Mouse (Mus musculus) central nervous system, embryonic 18 days (tissue): ENCODE data around the gene Mbd6. TPM values are rescaled to one million over a fixed set of nuclear protein-coding genes. Genes with fewer than 3 reads are reported as not detected.

Experiments
- polyA plus RNA-seq: library from polyadenylated mRNA; depleted of rRNA; stranded (reverse); fragments of >200 nt; gene quantifications from 2 replicates; pipeline ENCODE4 v1.2.3, GENCODE M21; 2012; rRNA removed

Gene Mbd6
- 26.6 and 33.0 TPM in 2 replicates for polyA plus RNA-seq

DNA sequence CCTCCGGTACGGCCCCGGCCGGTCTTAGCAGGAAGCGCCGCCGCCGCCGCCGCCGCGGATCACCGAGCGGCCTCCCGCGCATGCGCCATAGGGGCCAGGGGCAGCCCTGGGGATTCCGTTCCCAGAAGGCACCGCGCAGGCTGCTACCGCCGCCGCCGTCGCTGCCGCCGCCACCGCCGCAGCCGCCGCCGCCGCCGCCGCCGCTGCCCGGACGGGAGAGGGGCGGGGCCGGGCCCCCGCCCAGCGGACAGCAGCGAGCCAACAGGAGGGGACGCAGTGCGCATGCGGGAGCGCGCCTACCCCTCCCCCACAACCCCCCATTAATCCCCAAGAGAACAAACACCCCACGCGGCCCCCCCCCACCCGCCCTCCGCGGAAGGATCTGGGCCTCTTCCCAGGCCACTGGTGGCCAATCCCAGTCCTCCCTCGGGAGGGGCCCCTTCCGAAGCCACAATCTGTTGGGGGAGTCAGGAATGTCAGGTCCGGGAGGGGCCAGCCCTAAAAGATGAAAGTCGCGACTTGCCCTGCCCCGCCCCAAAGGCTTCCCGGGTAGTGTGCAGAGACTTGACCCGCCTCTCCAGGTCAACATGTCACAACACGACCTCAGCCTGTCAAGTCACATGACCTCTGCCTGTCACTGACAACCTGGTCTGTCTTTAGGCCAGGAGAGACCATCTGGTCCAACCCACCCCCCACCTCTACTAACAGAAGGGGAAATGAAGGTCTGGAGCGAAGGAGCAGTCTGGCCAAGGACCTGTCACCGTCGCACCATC, at the start of gene Mbd6:
Gene Mbd6, minus strand, starts transcription at position 219 of the 773 bp plus-strand sequence.

GRCm38 (mm10) chr10:127321621-127322020, 32.8 kb upstream of the Mbd6 start, which contains the start of gene Arhgap9:
Arhgap9 (plus strand) TSS chr10:127321964.

DNA sequence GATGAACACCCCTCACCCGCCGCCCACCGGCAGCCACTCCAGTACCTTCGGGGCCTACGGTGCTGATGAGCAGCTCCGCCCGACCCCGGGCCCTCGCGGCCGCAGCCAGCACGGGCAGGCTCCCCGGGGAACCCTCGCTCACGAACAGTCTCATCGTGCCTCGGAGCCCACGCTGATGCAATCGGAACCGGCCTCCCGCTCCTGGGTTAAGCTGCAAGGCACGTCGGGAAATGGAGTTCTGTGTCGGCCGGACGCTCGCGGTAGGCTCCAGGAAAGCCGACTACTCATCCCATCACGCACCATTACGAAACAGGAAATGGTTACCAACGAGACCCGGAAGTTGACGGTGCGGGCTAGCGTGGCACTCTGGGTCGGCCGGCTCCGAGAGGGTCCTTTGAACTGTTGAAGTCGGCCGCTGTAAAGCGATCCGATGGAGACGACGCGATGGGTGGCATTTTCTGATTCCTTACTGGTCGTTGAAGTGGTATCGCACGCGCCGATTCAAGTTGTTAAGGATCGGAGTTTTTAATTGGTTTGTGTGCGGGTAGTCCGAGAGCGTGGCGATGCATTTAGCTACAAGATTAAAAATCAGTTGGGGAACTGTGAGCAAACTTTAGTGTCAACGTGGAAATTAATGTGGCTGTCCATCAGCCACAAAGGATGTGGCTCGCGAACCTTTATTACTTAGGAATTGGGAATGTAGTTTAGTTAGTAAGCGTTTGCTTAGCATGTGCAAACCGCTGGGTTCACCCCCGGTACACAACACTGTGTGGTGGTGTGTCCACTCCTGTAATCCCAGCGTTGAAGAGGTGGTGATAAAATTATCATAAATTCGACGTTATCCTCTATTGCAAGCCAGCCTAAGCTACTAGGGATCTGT, 22.9 kb upstream of the Mbd6 start, which contains the start of gene Mars:
Gene Mars, minus strand, starts transcription at position 311 of the 880 bp plus-strand sequence.

GRCm38 (mm10) chr10:127266112-127267091, 22.4 kb downstream of the Mbd6 start, which contains the start of gene Dctn2:
Dctn2 (plus strand) TSS chr10:127266368.

GRCm38 (mm10) chr10:127262548-127263398, 26.0 kb downstream of the Mbd6 start, which contains the start of gene Kif5a:
Kif5a (minus strand) TSS chr10:127263348.

Other genes with a start within 250 kb of the Mbd6 start
- gene Mettl1, start 247.6 kb downstream of the Mbd6 start, polyA plus RNA-seq: 16.7 and 18.3 TPM in 2 replicates
- gene Eef1akmt3, start 247.5 kb downstream of the Mbd6 start, polyA plus RNA-seq: 0.39 and 0.47 TPM in 2 replicates
- gene Cyp27b1, start 240.8 kb downstream of the Mbd6 start, polyA plus RNA-seq: 0.88 and 0.91 TPM in 2 replicates
- gene March9, start 228.8 kb downstream of the Mbd6 start, polyA plus RNA-seq: 37.5 and 40.2 TPM in 2 replicates
- 579 and 618 TPM in 2 replicates for gene Cdk4, start 225.5 kb downstream of the Mbd6 start, polyA plus RNA-seq
- gene Tspan31, start 218.8 kb downstream of the Mbd6 start, polyA plus RNA-seq: 74.7 and 75.1 TPM in 2 replicates
- gene Agap2, start 213.7 kb downstream of the Mbd6 start, polyA plus RNA-seq: 143 and 168 TPM in 2 replicates
- 71.6 and 74.0 TPM in 2 replicates for gene Os9, start 167.9 kb downstream of the Mbd6 start, polyA plus RNA-seq
- gene B4galnt1, start 123.8 kb downstream of the Mbd6 start, polyA plus RNA-seq: 62.2 and 78.3 TPM in 2 replicates
- 0.56 and 1.0 TPM in 2 replicates for gene Slc26a10, start 108.4 kb downstream of the Mbd6 start, polyA plus RNA-seq
- 75.2 and 81.9 TPM in 2 replicates for gene Arhgef25, start 98.9 kb downstream of the Mbd6 start, polyA plus RNA-seq
- 422 and 436 TPM in 2 replicates for gene Dtx3, start 93.3 kb downstream of the Mbd6 start, polyA plus RNA-seq
- gene Pip4k2c, start 77.4 kb downstream of the Mbd6 start, polyA plus RNA-seq: 23.6 and 23.7 TPM in 2 replicates
- 162 and 165 TPM in 2 replicates for gene Kif5a, start 25.7 kb downstream of the Mbd6 start, polyA plus RNA-seq
- gene Dctn2, start 22.6 kb downstream of the Mbd6 start, polyA plus RNA-seq: 336 TPM in 2 replicates
- 94.5 and 96.6 TPM in 2 replicates for gene Mars, start 22.8 kb upstream of the Mbd6 start, polyA plus RNA-seq
- 0.48 and 0.60 TPM in 2 replicates for gene Arhgap9, start 32.9 kb upstream of the Mbd6 start, polyA plus RNA-seq
- 5.2 and 7.5 TPM in 2 replicates for gene Gli1, start 53.0 kb upstream of the Mbd6 start, polyA plus RNA-seq
- 0.01 TPM in 1 of 2 replicates, not detected in the other for gene Inhbe, start 65.4 kb upstream of the Mbd6 start, polyA plus RNA-seq
- not detected in 2 replicates for gene Inhbc, start 81.4 kb upstream of the Mbd6 start, polyA plus RNA-seq
- 48.7 and 63.2 TPM in 2 replicates for gene R3hdm2, start 91.3 kb upstream of the Mbd6 start, polyA plus RNA-seq
- gene Stac3, start 212.7 kb upstream of the Mbd6 start, polyA plus RNA-seq: 6.8 and 10.4 TPM in 2 replicates
- 13.5 and 15.8 TPM in 2 replicates for gene Ndufa4l2, start 225.9 kb upstream of the Mbd6 start, polyA plus RNA-seq
- 61.1 and 62.7 TPM in 2 replicates for gene Shmt2, start 233.4 kb upstream of the Mbd6 start, polyA plus RNA-seq
- gene Nxph4, start 245.5 kb upstream of the Mbd6 start, polyA plus RNA-seq: 10.5 and 10.6 TPM in 2 replicates